Mouse (Mus musculus) testis, adult 2 months (tissue): ENCODE measurements around the gene Csnk1g2.

Experiments used
- CTCF ChIP-seq: fragments of 200-500 bp; IDR thresholded peaks from 2 replicates; pipeline ENCODE4 v1.5.1; 2012; ENCODE audit warnings: low read depth, mild to moderate bottlenecking, inconsistent platforms, low read length, moderate library complexity; ENCODE audit not compliant: control insufficient read depth, insufficient read depth, insufficient replicate concordance
- POLR2A ChIP-seq: fragments of 200-500 bp; IDR thresholded peaks from 2 replicates; pipeline ENCODE4 v1.6.1; 2012; ENCODE audit warnings: low read depth, mild to moderate bottlenecking, inconsistent platforms, low read length, moderate library complexity; ENCODE audit not compliant: control insufficient read depth

- TF ChIP-seq CTCF, result no peak
- 0 out of 2 replicates have a peak, but pooled peaks have one; percentile 29 for TF ChIP-seq POLR2A
Measured at GRCm38 (mm10) chr10:80585581-80585980, 37.1 kb upstream of the Csnk1g2 start.
